Mouse (Mus musculus): ENCODE results near the gene Gm20696. TPM values are rescaled to one million over a fixed set of nuclear protein-coding genes. Genes with fewer than 3 reads are reported as not detected.

Gm20696 gene
- polyA plus RNA-seq, 1 experiment from 2014 or later: 3.0 TPM

DNA sequence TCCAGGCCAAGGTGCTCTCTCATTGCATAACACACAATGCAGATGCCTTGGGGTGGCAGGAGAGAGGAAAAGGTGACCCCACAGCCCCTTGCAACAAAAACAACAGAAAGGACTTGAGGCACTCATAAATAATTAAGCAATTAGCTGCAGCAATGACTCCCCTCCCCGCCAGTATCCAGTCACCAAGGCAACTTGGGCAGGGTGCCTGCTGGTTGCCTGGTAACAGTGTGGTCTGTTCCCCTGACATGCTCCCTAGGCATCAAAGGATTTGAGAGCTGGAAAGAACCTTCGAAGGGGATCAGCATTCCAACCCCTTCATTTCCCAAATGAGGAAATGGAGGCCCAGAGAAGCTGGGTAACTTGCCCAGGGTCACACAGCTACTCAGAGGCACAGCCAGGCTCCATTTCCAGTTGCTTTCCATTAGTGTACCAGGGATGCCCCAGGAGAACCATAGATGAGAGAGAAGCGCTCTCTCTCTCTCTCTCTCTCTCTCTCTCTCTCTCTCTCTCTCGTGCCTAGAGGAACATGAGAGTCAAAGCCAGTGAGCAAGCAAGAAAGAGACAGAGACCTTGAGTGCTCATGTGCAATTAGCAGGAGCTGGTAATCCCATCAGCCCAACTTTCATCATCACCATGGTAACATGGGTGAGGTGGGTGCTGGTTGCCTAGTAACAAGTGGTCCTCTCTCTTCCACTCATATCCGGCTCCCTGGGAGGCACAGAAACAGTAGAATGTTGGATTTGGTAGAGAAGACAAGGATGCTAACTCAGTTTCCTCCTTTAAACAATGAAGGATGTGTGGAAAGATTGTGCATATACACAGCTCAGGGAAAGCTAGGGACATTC lies 3.1 kb upstream of the Gm20696 start:
- H3K4me3 ChIP-seq (ENCODE audit: low read depth, low read length): no peak overlapping the region
- no peaks in the 10 kb centered on the region for H3K36me3 ChIP-seq (ENCODE audit: control insufficient read depth, insufficient read depth, low read length)
- ATAC-seq (ENCODE audit: low read depth): peak; percentile 84
- H3K4me1 ChIP-seq (ENCODE audit: control insufficient read depth, insufficient read depth, low read length): peaks cover 22% of the 10 kb centered on the region; the same call in 1 of the 2 replicates
- H3K9ac ChIP-seq (replicated peaks; ENCODE audit: low read depth, low read length): no peak overlapping the region
- H3K27ac ChIP-seq (ENCODE audit: low read depth, low read length): peak overlapping the region; percentile 64
- H3K9me3 ChIP-seq (ENCODE audit: control insufficient read depth, low read length): no peaks in the 10 kb centered on the region
- WGBS: 17% methylated on average over 5 of the region's 5 CpGs
- H3K27me3 ChIP-seq (ENCODE audit: control insufficient read depth, insufficient read depth, low read length): no peaks in the 10 kb centered on the region
- peak overlapping the region; percentile 7; the same call in 1 of the 2 replicates for H3K4me2 ChIP-seq (ENCODE audit: low read depth, low read length)

GRCm38 (mm10) chr6:99667290-99667689 lies 693 bp upstream of the Gm20696 start:
- H3K27me3 ChIP-seq (ENCODE audit: control insufficient read depth, insufficient read depth, low read length): no peaks in the 10 kb centered on the region
- ATAC-seq (ENCODE audit: low read depth): no peak
- peak overlapping the region; percentile 94 for H3K4me2 ChIP-seq (ENCODE audit: low read depth, low read length)
- no peak overlapping the region for H3K9ac ChIP-seq (replicated peaks; ENCODE audit: low read depth, low read length)
- no peaks in the 10 kb centered on the region for H3K36me3 ChIP-seq (ENCODE audit: control insufficient read depth, insufficient read depth, low read length)
- peak overlapping the region; percentile 36; the same call in 1 of the 2 replicates for H3K27ac ChIP-seq (ENCODE audit: low read depth, low read length)
- 32% methylated on average over 8 of the region's 8 CpGs for WGBS
- no peaks in the 10 kb centered on the region for H3K9me3 ChIP-seq (ENCODE audit: control insufficient read depth, low read length)
- peak overlapping the region; percentile 67; the same call in 1 of the 2 replicates for H3K4me3 ChIP-seq (ENCODE audit: low read depth, low read length)
- H3K4me1 ChIP-seq (ENCODE audit: control insufficient read depth, insufficient read depth, low read length): peaks cover 22% of the 10 kb centered on the region; the same call in 1 of the 2 replicates

DNA sequence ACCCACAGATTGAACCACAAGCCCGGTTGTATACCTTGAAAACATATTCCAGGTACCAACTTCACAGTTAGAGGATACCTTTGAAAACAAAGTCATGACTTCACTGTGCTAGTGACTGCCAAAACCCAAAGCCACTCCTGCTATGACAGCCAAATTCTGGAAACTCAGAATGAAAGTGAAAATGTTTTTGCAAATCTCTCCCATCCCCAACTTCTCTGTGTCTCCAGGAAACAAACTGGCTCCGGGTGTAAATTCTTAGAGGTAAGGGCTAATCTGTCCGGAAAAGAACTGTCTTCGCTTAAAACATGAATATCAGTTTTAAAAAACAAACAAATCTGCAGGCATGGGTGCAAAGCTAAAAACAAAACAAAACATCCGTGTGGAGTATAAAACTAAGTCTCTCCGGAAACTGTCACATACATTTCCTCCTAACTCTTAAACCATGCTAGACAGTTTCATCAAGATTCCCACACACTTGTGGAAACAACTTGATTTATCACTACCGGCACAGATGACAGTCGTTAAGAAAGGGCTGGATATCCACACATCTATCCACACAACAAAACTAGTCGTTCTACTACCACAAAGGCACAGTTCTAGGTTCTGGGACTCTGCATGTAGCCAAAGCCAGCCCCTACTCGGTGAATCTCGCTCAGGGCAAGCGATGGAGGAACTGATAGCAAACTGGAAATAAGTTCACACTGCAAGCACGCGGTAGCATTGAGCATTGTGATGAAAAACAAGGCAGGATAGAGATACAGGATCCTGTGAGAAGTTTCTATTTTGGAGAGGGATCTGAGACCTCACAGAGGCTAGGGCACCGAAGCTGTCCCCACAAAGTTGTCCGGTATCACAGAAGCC lies 910 bp downstream of the Gm20696 start:
- 31% methylated on average over 16 of the region's 16 CpGs for WGBS
- Histone ChIP-seq H3K9ac (replicated peaks; ENCODE audit: low read depth, low read length) (peak overlapping the region; percentile 72), H3K27ac (ENCODE audit: low read depth, low read length) (peak overlapping the region; percentile 61; the same call in 1 of the 2 replicates), H3K27me3 (ENCODE audit: control insufficient read depth, insufficient read depth, low read length) (no peaks in the 10 kb centered on the region), H3K9me3 (ENCODE audit: control insufficient read depth, low read length) (no peaks in the 10 kb centered on the region), H3K36me3 (ENCODE audit: control insufficient read depth, insufficient read depth, low read length) (no peaks in the 10 kb centered on the region), H3K4me3 (ENCODE audit: low read depth, low read length) (peak overlapping the region; percentile 67), H3K4me1 (ENCODE audit: control insufficient read depth, insufficient read depth, low read length) (peaks cover 22% of the 10 kb centered on the region; the same call in 1 of the 2 replicates), H3K4me2 (ENCODE audit: low read depth, low read length) (peak overlapping the region; percentile 94)
- no peak for ATAC-seq (ENCODE audit: low read depth)

GRCm38 (mm10) chr6:99663232-99663631 lies 3.4 kb downstream of the Gm20696 start:
- 78% methylated on average over 8 of the region's 8 CpGs for WGBS
- Histone ChIP-seq H3K4me1 (ENCODE audit: control insufficient read depth, insufficient read depth, low read length) (peaks cover 6% of the 10 kb centered on the region; the same call in 1 of the 2 replicates), H3K4me2 (ENCODE audit: low read depth, low read length) (no peak overlapping the region), H3K4me3 (ENCODE audit: low read depth, low read length) (no peak overlapping the region), H3K27me3 (ENCODE audit: control insufficient read depth, insufficient read depth, low read length) (no peaks in the 10 kb centered on the region), H3K36me3 (ENCODE audit: control insufficient read depth, insufficient read depth, low read length) (no peaks in the 10 kb centered on the region), H3K9ac (replicated peaks; ENCODE audit: low read depth, low read length) (no peak overlapping the region), H3K27ac (ENCODE audit: low read depth, low read length) (no peak overlapping the region), H3K9me3 (ENCODE audit: control insufficient read depth, low read length) (no peaks in the 10 kb centered on the region)
- ATAC-seq (ENCODE audit: low read depth): no peak

- WGBS: 26% methylated on average over 3 of the region's 3 CpGs
- Histone ChIP-seq H3K4me1 (ENCODE audit: control insufficient read depth, insufficient read depth, low read length) (no peaks in the 10 kb centered on the region), H3K27me3 (ENCODE audit: control insufficient read depth, insufficient read depth, low read length) (no peaks in the 10 kb centered on the region), H3K9ac (replicated peaks; ENCODE audit: low read depth, low read length) (no peak overlapping the region), H3K36me3 (ENCODE audit: control insufficient read depth, insufficient read depth, low read length) (no peaks in the 10 kb centered on the region), H3K27ac (ENCODE audit: low read depth, low read length) (no peak overlapping the region), H3K4me2 (ENCODE audit: low read depth, low read length) (no peak overlapping the region), H3K9me3 (ENCODE audit: control insufficient read depth, low read length) (no peaks in the 10 kb centered on the region), H3K4me3 (ENCODE audit: low read depth, low read length) (no peak overlapping the region)
- ATAC-seq (ENCODE audit: low read depth): no peak
Observed at GRCm38 (mm10) chr6:99660443-99660842, 6.2 kb downstream of the Gm20696 start.

DNA sequence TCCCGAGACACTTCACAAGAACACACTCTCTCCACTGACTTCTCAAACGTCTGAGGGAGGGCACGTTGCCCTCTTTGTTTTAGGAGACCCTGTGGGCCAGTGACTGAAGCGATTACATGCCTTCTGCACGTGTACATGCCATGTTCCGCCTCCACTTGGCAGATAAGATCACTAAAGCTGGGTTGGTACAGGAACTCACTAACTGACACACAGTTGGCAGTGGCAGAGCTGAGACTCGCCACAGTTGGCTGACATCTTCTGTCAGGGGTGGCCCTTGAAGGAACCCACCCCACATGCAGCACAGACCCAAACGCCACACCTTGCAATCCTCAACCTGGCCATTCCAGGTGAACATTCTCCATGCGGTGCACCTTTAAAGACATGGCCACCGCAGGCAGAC lies 8.0 kb downstream of the Gm20696 start:
- no peaks in the 10 kb centered on the region for H3K4me1 ChIP-seq (ENCODE audit: control insufficient read depth, insufficient read depth, low read length)
- WGBS: 84% methylated on average over 10 of the region's 10 CpGs
- no peaks in the 10 kb centered on the region for H3K9me3 ChIP-seq (ENCODE audit: control insufficient read depth, low read length)
- no peaks in the 10 kb centered on the region for H3K27me3 ChIP-seq (ENCODE audit: control insufficient read depth, insufficient read depth, low read length)
- ATAC-seq (ENCODE audit: low read depth): no peak
- H3K9ac ChIP-seq (replicated peaks; ENCODE audit: low read depth, low read length): no peak overlapping the region
- no peak overlapping the region for H3K27ac ChIP-seq (ENCODE audit: low read depth, low read length)
- no peak overlapping the region for H3K4me2 ChIP-seq (ENCODE audit: low read depth, low read length)
- H3K36me3 ChIP-seq (ENCODE audit: control insufficient read depth, insufficient read depth, low read length): no peaks in the 10 kb centered on the region
- H3K4me3 ChIP-seq (ENCODE audit: low read depth, low read length): no peak overlapping the region

- H3K4me2 ChIP-seq (ENCODE audit: low read depth, low read length): no peak overlapping the region
- H3K27ac ChIP-seq (ENCODE audit: low read depth, low read length): no peak overlapping the region
- no peak overlapping the region for H3K9ac ChIP-seq (replicated peaks; ENCODE audit: low read depth, low read length)
- no peak overlapping the region for H3K4me3 ChIP-seq (ENCODE audit: low read depth, low read length)
- WGBS: 100% methylated on average over 2 of the region's 2 CpGs
- no peaks in the 10 kb centered on the region for H3K4me1 ChIP-seq (ENCODE audit: control insufficient read depth, insufficient read depth, low read length)
- no peaks in the 10 kb centered on the region for H3K9me3 ChIP-seq (ENCODE audit: control insufficient read depth, low read length)
- H3K27me3 ChIP-seq (ENCODE audit: control insufficient read depth, insufficient read depth, low read length): no peaks in the 10 kb centered on the region
- no peaks in the 10 kb centered on the region for H3K36me3 ChIP-seq (ENCODE audit: control insufficient read depth, insufficient read depth, low read length)
- no peak for ATAC-seq (ENCODE audit: low read depth)
Observed at GRCm38 (mm10) chr6:99656088-99656487, 10.5 kb downstream of the Gm20696 start.

GRCm38 (mm10) chr6:99655488-99655887 lies 11.1 kb downstream of the Gm20696 start:
- ATAC-seq (ENCODE audit: low read depth): no peak
- Histone ChIP-seq H3K36me3 (ENCODE audit: control insufficient read depth, insufficient read depth, low read length) (no peaks in the 10 kb centered on the region), H3K9ac (replicated peaks; ENCODE audit: low read depth, low read length) (no peak overlapping the region), H3K4me2 (ENCODE audit: low read depth, low read length) (no peak overlapping the region), H3K27me3 (ENCODE audit: control insufficient read depth, insufficient read depth, low read length) (no peaks in the 10 kb centered on the region), H3K9me3 (ENCODE audit: control insufficient read depth, low read length) (no peaks in the 10 kb centered on the region), H3K4me3 (ENCODE audit: low read depth, low read length) (no peak overlapping the region), H3K27ac (ENCODE audit: low read depth, low read length) (no peak overlapping the region), H3K4me1 (ENCODE audit: control insufficient read depth, insufficient read depth, low read length) (no peaks in the 10 kb centered on the region)
- WGBS: 67% methylated on average over 7 of the region's 7 CpGs

GRCm38 (mm10) chr6:99654343-99654742 lies 12.3 kb downstream of the Gm20696 start:
- 43% methylated on average over 5 of the region's 5 CpGs for WGBS
- Histone ChIP-seq H3K27ac (ENCODE audit: low read depth, low read length) (no peak overlapping the region), H3K9ac (replicated peaks; ENCODE audit: low read depth, low read length) (no peak overlapping the region), H3K4me1 (ENCODE audit: control insufficient read depth, insufficient read depth, low read length) (no peaks in the 10 kb centered on the region), H3K9me3 (ENCODE audit: control insufficient read depth, low read length) (no peaks in the 10 kb centered on the region), H3K36me3 (ENCODE audit: control insufficient read depth, insufficient read depth, low read length) (no peaks in the 10 kb centered on the region), H3K27me3 (ENCODE audit: control insufficient read depth, insufficient read depth, low read length) (no peaks in the 10 kb centered on the region), H3K4me3 (ENCODE audit: low read depth, low read length) (no peak overlapping the region), H3K4me2 (ENCODE audit: low read depth, low read length) (no peak overlapping the region)
- ATAC-seq (ENCODE audit: low read depth): no peak
